Mouse (Mus musculus) kidney, embryonic 14.5 days (tissue): ENCODE data around the gene Sec24a. TPM values are rescaled to one million over a fixed set of nuclear protein-coding genes. Genes with fewer than 3 reads are reported as not detected.

Experiments used
- ATAC-seq: fragments of 200-750 bp; cut with Nextera tagmentation; 2 replicates; pipeline ENCODE4 v1.8.0; 2017; ENCODE audit warnings: moderate number of reproducible peaks, mild to moderate bottlenecking, moderate TSS enrichment, moderate library complexity; ENCODE audit not compliant: low FRiP score, low TSS enrichment
- H3K27ac ChIP-seq: fragments of 300-500 bp; sonication (generic); 2 replicates; pipeline ENCODE4 v1.5.1; 2014; ENCODE audit warnings: low read depth, mild to moderate bottlenecking, low read length, moderate library complexity, mixed read lengths
- H3K27me3 ChIP-seq: fragments of 300-500 bp; sonication (generic); 2 replicates; pipeline ENCODE4 v1.6.1; 2014; ENCODE audit warnings: mild to moderate bottlenecking, low read length; ENCODE audit not compliant: control insufficient read depth, insufficient read depth
- H3K36me3 ChIP-seq: fragments of 300-500 bp; sonication (generic); 2 replicates; pipeline ENCODE4 v1.6.1; 2014; ENCODE audit warnings: low read length, mixed read lengths; ENCODE audit not compliant: control insufficient read depth, insufficient read depth
- H3K4me1 ChIP-seq: fragments of 300-500 bp; sonication (generic); 2 replicates; pipeline ENCODE4 v1.6.1; 2014; ENCODE audit warnings: low read length, mixed read lengths; ENCODE audit not compliant: control insufficient read depth, insufficient read depth
- H3K4me2 ChIP-seq: fragments of 300-500 bp; sonication (generic); replicated peaks from 2 replicates; pipeline ENCODE4 v1.6.1; 2014; ENCODE audit warnings: low read depth, mild to moderate bottlenecking, low read length
- H3K4me3 ChIP-seq: fragments of 300-500 bp; sonication (generic); 2 replicates; pipeline ENCODE4 v1.5.1; 2014; ENCODE audit warnings: mild to moderate bottlenecking, low read length
- H3K9ac ChIP-seq: fragments of 300-500 bp; sonication (generic); 2 replicates; pipeline ENCODE4 v1.6.1; 2014; ENCODE audit warnings: low read depth, mild to moderate bottlenecking, low read length, moderate library complexity
- H3K9me3 ChIP-seq: fragments of 300-500 bp; sonication (generic); 2 replicates; pipeline ENCODE4 v1.6.1; 2016; ENCODE audit warnings: low read length; ENCODE audit not compliant: control insufficient read depth
- WGBS: fragments of 180-500 bp; shearing (Covaris S2); extraction: QIAGEN DNeasy Blood & Tissue Kit; methylation state at CpG from one replicate; pipeline ENCODE4 v1.1.7; 2014; 5-methylcytosine and 5-hydroxymethylcytosine counted together
- polyA plus RNA-seq: library from polyadenylated mRNA; unstranded; fragments of >200 nt; fragmentation: Nextera tagmentation; extraction: Ambion mirVana; gene quantifications from 2 replicates; pipeline ENCODE4 v1.2.1, GENCODE M21; 2014

The Sec24a gene
- polyA plus RNA-seq, 1 experiment from 2014 or later, result 18.3 TPM

GRCm38 (mm10) chr11:51661867-51662365, 101.5 kb downstream of the Sec24a start:
- ATAC-seq, result no peak
- Histone ChIP-seq H3K9me3 (no peaks in the 10 kb centered on the region), H3K9ac (no peak overlapping the region), H3K4me1 (peaks cover 4% of the 10 kb centered on the region; the same call in 1 of the 2 replicates), H3K27me3 (no peaks in the 10 kb centered on the region), H3K36me3 (no peaks in the 10 kb centered on the region), H3K4me2 (no peak overlapping the region), H3K4me3 (no peak overlapping the region), H3K27ac (no peak overlapping the region)
- WGBS, result 81% methylated on average over 16 of the region's 16 CpGs

GRCm38 (mm10) chr11:51658705-51659104, 104.7 kb downstream of the Sec24a start:
- Histone ChIP-seq H3K36me3 (no peaks in the 10 kb centered on the region), H3K4me3 (no peak overlapping the region), H3K27me3 (no peaks in the 10 kb centered on the region), H3K4me2 (no peak overlapping the region), H3K4me1 (peaks cover 4% of the 10 kb centered on the region; the same call in 1 of the 2 replicates), H3K9me3 (no peaks in the 10 kb centered on the region), H3K9ac (no peak overlapping the region), H3K27ac (no peak overlapping the region)
- no peak for ATAC-seq
- 57% methylated on average over 6 of the region's 6 CpGs for WGBS

- H3K4me3 ChIP-seq, result no peak overlapping the region
- H3K36me3 ChIP-seq, result no peaks in the 10 kb centered on the region
- ATAC-seq, result no peak
- no peak overlapping the region for H3K4me2 ChIP-seq
- H3K9me3 ChIP-seq, result no peaks in the 10 kb centered on the region
- H3K4me1 ChIP-seq, result peaks cover 4% of the 10 kb centered on the region; the same call in 1 of the 2 replicates
- no peak overlapping the region for H3K27ac ChIP-seq
- 39% methylated on average over 7 of the region's 7 CpGs for WGBS
- H3K9ac ChIP-seq, result no peak overlapping the region
- H3K27me3 ChIP-seq, result no peaks in the 10 kb centered on the region
Measured at GRCm38 (mm10) chr11:51658291-51658690, 105.1 kb downstream of the Sec24a start.

- Histone ChIP-seq H3K9ac (no peak overlapping the region), H3K4me3 (no peak overlapping the region), H3K36me3 (no peaks in the 10 kb centered on the region), H3K27ac (peak overlapping the region; percentile 13; the same call in 1 of the 2 replicates), H3K9me3 (no peaks in the 10 kb centered on the region), H3K4me2 (no peak overlapping the region), H3K4me1 (peaks cover 4% of the 10 kb centered on the region; the same call in 1 of the 2 replicates), H3K27me3 (no peaks in the 10 kb centered on the region)
- peak; percentile 41 for ATAC-seq
- WGBS, result 44% methylated on average over 10 of the region's 10 CpGs
Measured at GRCm38 (mm10) chr11:51656798-51657521, 106.5 kb downstream of the Sec24a start.

- Histone ChIP-seq H3K9me3 (no peaks in the 10 kb centered on the region), H3K9ac (no peak overlapping the region), H3K4me2 (no peak overlapping the region), H3K4me3 (no peak overlapping the region), H3K36me3 (no peaks in the 10 kb centered on the region), H3K27me3 (no peaks in the 10 kb centered on the region), H3K27ac (no peak overlapping the region), H3K4me1 (peaks cover 4% of the 10 kb centered on the region; the same call in 1 of the 2 replicates)
- ATAC-seq, result no peak
- WGBS, result 95% methylated on average over 3 of the region's 3 CpGs
Measured at GRCm38 (mm10) chr11:51654891-51655290, 108.5 kb downstream of the Sec24a start.

GRCm38 (mm10) chr11:51653736-51654135, 109.7 kb downstream of the Sec24a start:
- H3K4me3 ChIP-seq, result no peak overlapping the region
- no peak for ATAC-seq
- H3K27me3 ChIP-seq, result no peaks in the 10 kb centered on the region
- H3K9me3 ChIP-seq, result no peaks in the 10 kb centered on the region
- no peak overlapping the region for H3K4me2 ChIP-seq
- no peak overlapping the region for H3K9ac ChIP-seq
- no peak overlapping the region for H3K27ac ChIP-seq
- H3K4me1 ChIP-seq, result peaks cover 13% of the 10 kb centered on the region; the same call in 1 of the 2 replicates
- H3K36me3 ChIP-seq, result no peaks in the 10 kb centered on the region
- WGBS, result 77% methylated on average over 6 of the region's 6 CpGs

GRCm38 (mm10) chr11:51652889-51653418, 110.5 kb downstream of the Sec24a start:
- H3K4me3 ChIP-seq, result no peak overlapping the region
- H3K27me3 ChIP-seq, result no peaks in the 10 kb centered on the region
- H3K27ac ChIP-seq, result no peak overlapping the region
- ATAC-seq, result no peak
- WGBS, result 91% methylated on average over 4 of the region's 4 CpGs
- H3K9ac ChIP-seq, result no peak overlapping the region
- peaks cover 14% of the 10 kb centered on the region; the same call in 1 of the 2 replicates for H3K4me1 ChIP-seq
- H3K9me3 ChIP-seq, result no peaks in the 10 kb centered on the region
- H3K4me2 ChIP-seq, result no peak overlapping the region
- no peaks in the 10 kb centered on the region for H3K36me3 ChIP-seq

- WGBS, result under 1% methylated on average over 57 of the region's 70 CpGs
- Histone ChIP-seq H3K9me3 (no peaks in the 10 kb centered on the region), H3K27ac (peak within 1 kb of the TSS; percentile 68), H3K4me2 (peak within 1 kb of the TSS; percentile 97), H3K4me3 (peak within 1 kb of the TSS; percentile 47), H3K36me3 (no peaks in the 10 kb centered on the region; the same call in 1 of the 2 replicates), H3K9ac (peak within 1 kb of the TSS; percentile 74), H3K27me3 (no peaks in the 10 kb centered on the region), H3K4me1 (peaks cover 28% of the 10 kb centered on the region; the same call in 1 of the 2 replicates)
- peak; percentile 80 for ATAC-seq
Measured at GRCm38 (mm10) chr11:51650691-51651515, 112.5 kb downstream of the Sec24a start, which contains the start of the genes N4bp3 and D930048N14Rik. Gene N4bp3, minus strand, starts transcription at chr11:51650842. Gene D930048N14Rik, plus strand, starts transcription at chr11:51650954.
